In genomic region chr11:75194121-75194849, GRCm38 (mm10) we compare ENCODE assay signal across 8 mouse cellular contexts. TPM values are rescaled to one million over a fixed set of nuclear protein-coding genes. Genes with fewer than 3 reads are reported as not detected.
DNase-seq lines count a peak whose midpoint lies in the region; ATAC-seq and TF ChIP-seq lines count a peak whose summit lies in the region.

No protein-coding gene starts in this region.

- no peaks in the 10 kb centered on the region for H3K9me3 ChIP-seq in lung, embryonic 14.5 days (ENCODE audit: low read depth, low read length)
- H3K9me3 ChIP-seq in heart, embryonic 15.5 days (replicated peaks), result no peaks in the 10 kb centered on the region
- no peaks in the 10 kb centered on the region for H3K9me3 ChIP-seq in limb, embryonic 12.5 days
- H3K9me3 ChIP-seq in neural tube, embryonic 15.5 days (replicated peaks), result no peaks in the 10 kb centered on the region

- no peak for TF ChIP-seq POLR2A in bone marrow macrophage, adult 2 months (IDR thresholded peaks at IDR 0.05; ENCODE audit: borderline replicate concordance, low read depth, low read length)

- no peak for DNase-seq in lung, embryonic 14.5 days
- no peak for DNase-seq in lung, postnatal 10 days
- DNase-seq in spleen, postnatal 36 days (ENCODE audit: low spot score in 2 of 2), result no peak
- DNase-seq in right cerebral cortex, adult 2 months (ENCODE audit: low spot score in 2 of 2), result no peak

- peaks cover 8% of the 10 kb centered on the region for H3K4me1 ChIP-seq in lung, embryonic 14.5 days (ENCODE audit: insufficient read depth)
- peaks cover 9% of the 10 kb centered on the region for H3K4me1 ChIP-seq in bone marrow macrophage, adult 2 months (ENCODE audit: control insufficient read depth, insufficient read depth, low read length)
- H3K4me1 ChIP-seq in heart, embryonic 15.5 days (replicated peaks), result peaks cover 66% of the 10 kb centered on the region
- peaks cover 42% of the 10 kb centered on the region for H3K4me1 ChIP-seq in limb, embryonic 12.5 days (replicated peaks)
- peaks cover 68% of the 10 kb centered on the region for H3K4me1 ChIP-seq in neural tube, embryonic 15.5 days

- H3K4me3 ChIP-seq in lung, embryonic 14.5 days (ENCODE audit: low read depth, low read length), result peak overlapping the region; percentile 58
- H3K4me3 ChIP-seq in bone marrow macrophage, adult 2 months (ENCODE audit: insufficient read depth, low read length), result peak overlapping the region; percentile 47
- peak overlapping the region; percentile 70 for H3K4me3 ChIP-seq in heart, embryonic 15.5 days
- H3K4me3 ChIP-seq in limb, embryonic 12.5 days (replicated peaks), result peak overlapping the region; percentile 55
- H3K4me3 ChIP-seq in neural tube, embryonic 15.5 days (replicated peaks), result peak overlapping the region; percentile 58

- ATAC-seq in lung, embryonic 14.5 days (ENCODE audit: insufficient read depth), result no peak
- no peak for ATAC-seq in heart, embryonic 15.5 days (replicated peaks; ENCODE audit: insufficient number of reproducible peaks, insufficient read depth, low FRiP score, low read depth)
- no peak for ATAC-seq in limb, embryonic 12.5 days (ENCODE audit: insufficient number of reproducible peaks, insufficient read depth, low FRiP score, low TSS enrichment, low read depth)
- 0 out of 2 replicates have a peak, but pooled peaks have one; percentile 1 for ATAC-seq in neural tube, embryonic 15.5 days (ENCODE audit: low FRiP score)

- peaks cover 47% of the 10 kb centered on the region for H3K27me3 ChIP-seq in lung, embryonic 14.5 days (ENCODE audit: insufficient read depth, low read length)
- H3K27me3 ChIP-seq in heart, embryonic 15.5 days, result peaks cover 29% of the 10 kb centered on the region
- peaks cover 80% of the 10 kb centered on the region for H3K27me3 ChIP-seq in limb, embryonic 12.5 days
- peaks cover 42% of the 10 kb centered on the region for H3K27me3 ChIP-seq in neural tube, embryonic 15.5 days (replicated peaks)

- TF ChIP-seq CTCF in lung, embryonic 14.5 days (IDR thresholded peaks at IDR 0.05; ENCODE audit: low read depth), result no peak
- no peak for TF ChIP-seq CTCF in bone marrow macrophage, adult 2 months (IDR thresholded peaks at IDR 0.05; ENCODE audit: low read depth, low read length)

- peak overlapping the region; percentile 34 for H3K9ac ChIP-seq in lung, embryonic 14.5 days
- H3K9ac ChIP-seq in heart, embryonic 15.5 days, result peak overlapping the region; percentile 71
- peak overlapping the region; percentile 58 for H3K9ac ChIP-seq in limb, embryonic 12.5 days (replicated peaks)
- H3K9ac ChIP-seq in neural tube, embryonic 15.5 days (replicated peaks), result peak overlapping the region; percentile 63

- under 1% methylated on average over 52 of the region's 52 CpGs for WGBS in lung, embryonic 14.5 days
- under 1% methylated on average over 52 of the region's 52 CpGs for WGBS in heart, embryonic 15.5 days
- under 1% methylated on average over 52 of the region's 52 CpGs for WGBS in limb, embryonic 12.5 days
- WGBS in neural tube, embryonic 15.5 days, result under 1% methylated on average over 52 of the region's 52 CpGs

- H3K36me3 ChIP-seq in lung, embryonic 14.5 days (ENCODE audit: insufficient read depth), result no peaks in the 10 kb centered on the region
- no peaks in the 10 kb centered on the region for H3K36me3 ChIP-seq in heart, embryonic 15.5 days
- no peaks in the 10 kb centered on the region for H3K36me3 ChIP-seq in limb, embryonic 12.5 days
- no peaks in the 10 kb centered on the region for H3K36me3 ChIP-seq in neural tube, embryonic 15.5 days

- H3K27ac ChIP-seq in lung, embryonic 14.5 days (ENCODE audit: low read depth), result no peak overlapping the region
- H3K27ac ChIP-seq in bone marrow macrophage, adult 2 months (ENCODE audit: insufficient read depth, low read depth, low read length), result no peak overlapping the region
- peak overlapping the region; percentile 93 for H3K27ac ChIP-seq in heart, embryonic 15.5 days
- no peak overlapping the region for H3K27ac ChIP-seq in limb, embryonic 12.5 days
- peak overlapping the region; percentile 51 for H3K27ac ChIP-seq in neural tube, embryonic 15.5 days (replicated peaks)

- peak overlapping the region; percentile 87 for H3K4me2 ChIP-seq in lung, embryonic 14.5 days
- peak overlapping the region; percentile 94 for H3K4me2 ChIP-seq in heart, embryonic 15.5 days
- peak overlapping the region; percentile 88 for H3K4me2 ChIP-seq in limb, embryonic 12.5 days
- H3K4me2 ChIP-seq in neural tube, embryonic 15.5 days, result peak overlapping the region; percentile 82

RNA-seq across cellular contexts. Expression of gene Rtn4rl1, which starts 0.7 kb away (rescaled TPM):
- 1.1 and 1.5 TPM in 2 replicates for polyA plus RNA-seq in lung, embryonic 14.5 days (2014; fragmentation: Nextera tagmentation; extraction: Ambion mirVana)
- polyA plus RNA-seq in bone marrow macrophage, adult 2 months (2012; ENCODE audit: insufficient read depth, insufficient read length, missing spikeins), result 0.91 and 1.6 TPM in 2 replicates
- 12.4 and 13.1 TPM in 2 replicates for polyA plus RNA-seq in heart, embryonic 15.5 days (2015; fragmentation: Nextera tagmentation; extraction: Ambion mirVana)
- 1.5 and 2.1 TPM in 2 replicates for polyA plus RNA-seq in limb, embryonic 12.5 days (2016; fragmentation: Nextera tagmentation; extraction: Ambion mirVana)
- polyA plus RNA-seq in neural tube, embryonic 15.5 days (2015; fragmentation: Nextera tagmentation; extraction: Ambion mirVana), result 12.6 and 13.7 TPM in 2 replicates

RNA-seq across cellular contexts. Expression of gene Dph1, which starts 3.2 kb away (rescaled TPM):
- 25.0 and 26.5 TPM in 2 replicates for polyA plus RNA-seq in lung, embryonic 14.5 days (2014; fragmentation: Nextera tagmentation; extraction: Ambion mirVana)
- polyA plus RNA-seq in bone marrow macrophage, adult 2 months (2012; ENCODE audit: insufficient read depth, insufficient read length, missing spikeins), result 7.0 and 8.8 TPM in 2 replicates
- 17.2 and 20.5 TPM in 2 replicates for polyA plus RNA-seq in heart, embryonic 15.5 days (2015; fragmentation: Nextera tagmentation; extraction: Ambion mirVana)
- polyA plus RNA-seq in limb, embryonic 12.5 days (2016; fragmentation: Nextera tagmentation; extraction: Ambion mirVana), result 24.0 and 25.5 TPM in 2 replicates
- polyA plus RNA-seq in neural tube, embryonic 15.5 days (2015; fragmentation: Nextera tagmentation; extraction: Ambion mirVana), result 13.8 and 16.2 TPM in 2 replicates

RNA-seq across cellular contexts. Expression of gene Ovca2, which starts 15.7 kb away (rescaled TPM):
- 28.6 and 29.9 TPM in 2 replicates for polyA plus RNA-seq in lung, embryonic 14.5 days (2014; fragmentation: Nextera tagmentation; extraction: Ambion mirVana)
- 13.4 and 17.7 TPM in 2 replicates for polyA plus RNA-seq in bone marrow macrophage, adult 2 months (2012; ENCODE audit: insufficient read depth, insufficient read length, missing spikeins)
- polyA plus RNA-seq in heart, embryonic 15.5 days (2015; fragmentation: Nextera tagmentation; extraction: Ambion mirVana), result 14.4 and 17.5 TPM in 2 replicates
- 29.6 and 31.0 TPM in 2 replicates for polyA plus RNA-seq in limb, embryonic 12.5 days (2016; fragmentation: Nextera tagmentation; extraction: Ambion mirVana)
- 12.6 and 15.4 TPM in 2 replicates for polyA plus RNA-seq in neural tube, embryonic 15.5 days (2015; fragmentation: Nextera tagmentation; extraction: Ambion mirVana)

RNA-seq across cellular contexts. Expression of gene Hic1, which starts 25.0 kb away (rescaled TPM):
- 14.0 and 15.6 TPM in 2 replicates for polyA plus RNA-seq in lung, embryonic 14.5 days (2014; fragmentation: Nextera tagmentation; extraction: Ambion mirVana)
- polyA plus RNA-seq in bone marrow macrophage, adult 2 months (2012; ENCODE audit: insufficient read depth, insufficient read length, missing spikeins), result not detected in 2 replicates
- 11.0 and 18.0 TPM in 2 replicates for polyA plus RNA-seq in heart, embryonic 15.5 days (2015; fragmentation: Nextera tagmentation; extraction: Ambion mirVana)
- 30.3 and 35.5 TPM in 2 replicates for polyA plus RNA-seq in limb, embryonic 12.5 days (2016; fragmentation: Nextera tagmentation; extraction: Ambion mirVana)
- 5.3 and 10.7 TPM in 2 replicates for polyA plus RNA-seq in neural tube, embryonic 15.5 days (2015; fragmentation: Nextera tagmentation; extraction: Ambion mirVana)

Comparison
In these comparisons a context has a peak if more than half of its experiments do, and no peak if none do; other contexts are left out.
1. H3K27ac ChIP-seq: peak in heart, embryonic 15.5 days (single experiment) and neural tube, embryonic 15.5 days (single experiment); none in lung, embryonic 14.5 days (single experiment), bone marrow macrophage, adult 2 months (single experiment) and limb, embryonic 12.5 days (single experiment).
2. Peak in every context shown above with its lines, with median percentiles within 50 percentile points of each other: H3K4me2 ChIP-seq, H3K4me3 ChIP-seq and H3K9ac ChIP-seq.